Mouse (Mus musculus): ENCODE measurements around the gene Exosc5. TPM values are rescaled to one million over a fixed set of nuclear protein-coding genes. Genes with fewer than 3 reads are reported as not detected.

Exosc5 gene
- total and polyA plus RNA-seq, 3 experiments, result 109 to 134 TPM; not detected in 1

DNA sequence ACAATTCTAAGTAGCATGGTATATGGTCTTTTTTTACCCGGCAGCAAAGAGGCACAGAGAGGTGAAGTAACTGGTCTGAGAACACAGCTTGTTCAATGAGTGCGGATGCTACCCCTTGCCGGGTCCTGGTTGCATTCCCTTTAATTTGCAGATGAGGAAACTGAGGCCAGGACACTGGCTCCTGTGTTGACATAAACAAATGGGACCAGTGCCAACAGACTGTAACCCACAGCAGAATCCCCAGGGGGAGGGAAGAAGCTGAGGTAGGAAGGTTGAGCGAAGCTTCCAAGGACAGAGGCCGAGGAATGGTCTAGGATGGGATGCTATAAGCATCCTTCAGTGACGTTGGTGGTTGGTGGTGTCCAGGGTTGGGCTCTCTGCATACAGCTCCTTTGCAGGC lies 16.4 kb downstream of the Exosc5 start:
- H3K4me3 ChIP-seq (ENCODE audit: control insufficient read depth in 1 of 2, insufficient read depth in 1 of 2, low read depth in 2 of 2, low read length in 2 of 2), result no peak overlapping the region
- peaks cover 0 to 23% of the 10 kb centered on the region in 2 experiments; a peak in 2 of 4 replicates for H3K36me3 ChIP-seq (ENCODE audit: control insufficient read depth in 1 of 2, insufficient read depth in 2 of 2, low read length in 2 of 2)
- no peak overlapping the region for H3K9ac ChIP-seq (ENCODE audit: control insufficient read depth, low read depth, low read length, poor library complexity, severe bottlenecking)
- no peak for TF ChIP-seq KAT2A (conservative IDR thresholded peaks at IDR 0.05; ENCODE audit: low read depth, low read length)
- no peak for TF ChIP-seq GATA1 (IDR thresholded peaks at IDR 0.05; ENCODE audit: low read depth, low read length)
- no peak for TF ChIP-seq MEF2A (IDR thresholded peaks at IDR 0.05; ENCODE audit: extremely low read depth, insufficient replicate concordance, low read depth, low read length, poor library complexity, severe bottlenecking)
- TF ChIP-seq EP300 (IDR thresholded peaks at IDR 0.05; ENCODE audit: low read depth in 1 of 2, low read length in 2 of 2), result no peak
- no peak for TF ChIP-seq CTCF (IDR thresholded peaks at IDR 0.05 in 2 of 3, conservative IDR thresholded peaks at IDR 0.05 in 1 of 3; ENCODE audit: control insufficient read depth in 1 of 3, insufficient read depth in 1 of 3, low read depth in 2 of 3, low read length in 3 of 3, poor library complexity in 1 of 3, severe bottlenecking in 1 of 3)
- TF ChIP-seq RAD21 (IDR thresholded peaks at IDR 0.05; ENCODE audit: low read depth, low read length), result no peak
- TF ChIP-seq MYC (IDR thresholded peaks at IDR 0.05; ENCODE audit: low read depth, low read length), result no peak
- no peak for TF ChIP-seq TCF12 (IDR thresholded peaks at IDR 0.05; ENCODE audit: low read depth, low read length)
- no peak for TF ChIP-seq POLR2A (IDR thresholded peaks at IDR 0.05; ENCODE audit: control insufficient read depth in 1 of 2, insufficient read depth in 1 of 2, low read depth in 1 of 2, low read length in 2 of 2, poor library complexity in 1 of 2)
- TF ChIP-seq MAX (IDR thresholded peaks at IDR 0.05; ENCODE audit: low read length), result no peak
- no peak for TF ChIP-seq SMC3 (IDR thresholded peaks at IDR 0.05; ENCODE audit: low read depth, low read length)
- TF ChIP-seq JUND (IDR thresholded peaks at IDR 0.05; ENCODE audit: low read depth, low read length), result no peak
- no peak for TF ChIP-seq UBTF (IDR thresholded peaks at IDR 0.05; ENCODE audit: borderline replicate concordance, insufficient read depth, low read depth, low read length)
- TF ChIP-seq MYB (IDR thresholded peaks at IDR 0.05; ENCODE audit: low read depth, low read length), result no peak
- H3K4me1 ChIP-seq (ENCODE audit: control insufficient read depth in 1 of 2, insufficient read depth in 2 of 2, low read length in 2 of 2), result peaks cover 4 to 28% of the 10 kb centered on the region in 2 experiments; a peak in 2 of 4 replicates
- no peak for DNase-seq (ENCODE audit: low read depth, low spot score)
- H3K27me3 ChIP-seq (ENCODE audit: control insufficient read depth in 1 of 2, insufficient read depth in 2 of 2, low read length in 2 of 2), result no peaks in the 10 kb centered on the region
- H3K79me2 ChIP-seq (ENCODE audit: control insufficient read depth, insufficient read depth, low read length, poor library complexity), result no peaks in the 10 kb centered on the region; the same call in 1 of the 2 replicates
- no peak overlapping the region for H3K27ac ChIP-seq (ENCODE audit: control insufficient read depth, low read depth, low read length)
- no peaks in the 10 kb centered on the region for H3K9me3 ChIP-seq (replicated peaks; ENCODE audit: insufficient read depth, low read length)

DNA sequence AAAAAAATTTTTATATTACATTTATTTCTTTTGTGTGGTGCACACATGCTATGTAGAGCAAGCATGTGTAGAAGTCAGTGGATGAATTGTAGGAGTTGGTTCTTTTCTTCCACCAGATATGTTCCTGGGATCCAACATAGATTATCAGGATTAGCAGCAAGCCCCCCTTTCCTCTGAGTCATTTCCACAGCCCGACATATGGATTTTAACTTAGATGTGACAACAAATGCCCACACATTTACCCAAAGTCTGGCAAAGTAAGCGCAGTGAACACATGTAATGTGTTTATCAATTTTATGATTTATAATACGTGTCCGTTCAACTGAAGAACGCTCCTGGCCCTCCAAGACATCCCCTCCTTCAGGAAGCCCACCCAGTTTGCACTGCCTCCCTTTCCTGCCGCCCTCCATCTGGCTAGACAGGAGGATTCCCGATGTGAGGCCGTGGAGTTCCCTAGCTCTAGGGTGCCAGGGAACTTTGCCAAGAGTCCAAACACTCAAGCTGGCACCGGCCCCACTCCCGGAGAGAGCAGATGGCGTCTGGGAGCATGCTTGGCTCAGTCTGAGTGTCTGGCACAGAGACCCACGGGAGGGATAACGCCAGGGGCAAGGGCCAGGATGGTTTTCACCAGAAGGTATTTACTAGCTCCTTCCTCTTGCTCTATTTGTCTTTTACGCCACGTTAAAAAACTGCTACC lies 17.3 kb downstream of the Exosc5 start:
- no peak overlapping the region for H3K9ac ChIP-seq (ENCODE audit: control insufficient read depth, low read depth, low read length, poor library complexity, severe bottlenecking)
- peaks cover 0 to 23% of the 10 kb centered on the region in 2 experiments; a peak in 2 of 4 replicates for H3K36me3 ChIP-seq (ENCODE audit: control insufficient read depth in 1 of 2, insufficient read depth in 2 of 2, low read length in 2 of 2)
- H3K27ac ChIP-seq (ENCODE audit: control insufficient read depth, low read depth, low read length), result no peak overlapping the region
- no peak overlapping the region for H3K4me3 ChIP-seq (ENCODE audit: control insufficient read depth in 1 of 2, insufficient read depth in 1 of 2, low read depth in 2 of 2, low read length in 2 of 2)
- DNase-seq (ENCODE audit: low read depth, low spot score), result no peak
- H3K27me3 ChIP-seq (ENCODE audit: control insufficient read depth in 1 of 2, insufficient read depth in 2 of 2, low read length in 2 of 2), result no peaks in the 10 kb centered on the region
- TF ChIP-seq POLR2A (IDR thresholded peaks at IDR 0.05; ENCODE audit: control insufficient read depth in 1 of 2, insufficient read depth in 1 of 2, low read depth in 1 of 2, low read length in 2 of 2, poor library complexity in 1 of 2) (no peak), HCFC1 (IDR thresholded peaks at IDR 0.05; ENCODE audit: low read depth, low read length) (no peak), KAT2A (conservative IDR thresholded peaks at IDR 0.05; ENCODE audit: low read depth, low read length) (no peak), CHD1 (IDR thresholded peaks at IDR 0.05; ENCODE audit: low read depth, low read length) (no peak), SMC3 (IDR thresholded peaks at IDR 0.05; ENCODE audit: low read depth, low read length) (no peak), TBP (IDR thresholded peaks at IDR 0.05; ENCODE audit: low read depth, low read length) (no peak), GATA1 (IDR thresholded peaks at IDR 0.05; ENCODE audit: low read depth, low read length) (no peak)
- H3K4me1 ChIP-seq (ENCODE audit: control insufficient read depth in 1 of 2, insufficient read depth in 2 of 2, low read length in 2 of 2), result peaks cover 4 to 28% of the 10 kb centered on the region in 2 experiments; a peak in 2 of 4 replicates
- peaks cover 2% of the 10 kb centered on the region; the same call in 1 of the 2 replicates for H3K79me2 ChIP-seq (ENCODE audit: control insufficient read depth, insufficient read depth, low read length, poor library complexity)
- no peaks in the 10 kb centered on the region for H3K9me3 ChIP-seq (replicated peaks; ENCODE audit: insufficient read depth, low read length)
